Mouse (Mus musculus) heart, embryonic 11.5 days (tissue): ENCODE results near the gene Surf4. TPM values are rescaled to one million over a fixed set of nuclear protein-coding genes. Genes with fewer than 3 reads are reported as not detected.

Source experiments
- ATAC-seq: fragments of 200-750 bp; cut with Nextera tagmentation; replicated peaks from 2 replicates; pipeline ENCODE4 v1.8.0; 2017; ENCODE audit warnings: moderate library complexity; ENCODE audit not compliant: insufficient number of reproducible peaks, low FRiP score, low TSS enrichment
- H3K27ac ChIP-seq: fragments of 300-500 bp; sonication (generic); 2 replicates; pipeline ENCODE4 v1.5.1; 2014; ENCODE audit warnings: mild to moderate bottlenecking, low read depth, low read length
- H3K27me3 ChIP-seq: fragments of 300-500 bp; sonication (generic); 2 replicates; pipeline ENCODE4 v1.6.1; 2014; ENCODE audit warnings: mild to moderate bottlenecking, low read length, mixed read lengths; ENCODE audit not compliant: control insufficient read depth, insufficient read depth
- H3K36me3 ChIP-seq: fragments of 300-500 bp; sonication (generic); 2 replicates; pipeline ENCODE4 v1.6.1; 2014; ENCODE audit warnings: mild to moderate bottlenecking, low read length, moderate library complexity, mixed read lengths; ENCODE audit not compliant: control insufficient read depth, insufficient read depth
- H3K4me1 ChIP-seq: fragments of 300-500 bp; sonication (generic); 2 replicates; pipeline ENCODE4 v1.6.1; 2014; ENCODE audit warnings: low read length; ENCODE audit not compliant: control insufficient read depth, insufficient read depth
- H3K4me2 ChIP-seq: fragments of 300-500 bp; sonication (generic); 2 replicates; pipeline ENCODE4 v1.6.1; 2014; ENCODE audit warnings: mild to moderate bottlenecking, moderate library complexity
- H3K4me3 ChIP-seq: fragments of 300-500 bp; sonication (generic); 2 replicates; pipeline ENCODE4 v1.5.1; 2014; ENCODE audit warnings: low read depth, low read length
- H3K9ac ChIP-seq: fragments of 300-500 bp; sonication (generic); 2 replicates; pipeline ENCODE4 v1.6.1; 2014; ENCODE audit warnings: mild to moderate bottlenecking, low read depth, low read length, moderate library complexity
- H3K9me3 ChIP-seq: fragments of 300-500 bp; sonication (generic); replicated peaks from 2 replicates; pipeline ENCODE4 v1.6.1; 2016; ENCODE audit warnings: low read length; ENCODE audit not compliant: control insufficient read depth
- whole genome bisulfite sequencing: fragments of 180-500 bp; shearing (Covaris S2); extraction: QIAGEN DNeasy Blood & Tissue Kit; methylation state at CpG from one replicate; pipeline ENCODE4 v1.1.7; 2014; ENCODE audit not compliant: insufficient replicate concordance; 5-methylcytosine and 5-hydroxymethylcytosine counted together
- polyA plus RNA-seq: library from polyadenylated mRNA; unstranded; fragments of >200 nt; fragmentation: Nextera tagmentation; extraction: Ambion mirVana; gene quantifications from 2 replicates; pipeline ENCODE4 v1.2.1, GENCODE M21; 2014

Gene Surf4
- polyA plus RNA-seq, 1 experiment from 2014 or later = 197 TPM

DNA sequence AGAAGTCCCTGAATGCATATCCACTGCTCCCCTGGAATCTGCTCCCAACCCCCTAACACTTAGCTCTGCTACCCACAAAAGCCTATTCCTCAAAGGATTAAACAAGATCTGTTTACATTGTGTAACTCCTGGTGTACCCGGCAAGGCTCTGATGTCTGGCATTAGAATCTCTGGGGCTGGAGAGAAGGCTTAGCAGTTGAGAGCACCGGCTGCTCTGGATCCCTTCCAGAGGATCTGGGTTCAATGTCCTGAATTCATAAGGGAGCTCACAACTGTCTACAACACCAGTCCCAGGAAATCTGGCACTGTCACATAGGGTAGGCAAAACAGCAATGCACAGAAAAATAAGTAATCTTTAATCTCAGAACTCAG lies 23.7 kb upstream of the Surf4 start:
- H3K9me3 ChIP-seq = no peaks in the 10 kb centered on the region
- H3K27ac ChIP-seq = no peak overlapping the region
- no peak overlapping the region for H3K4me3 ChIP-seq
- H3K36me3 ChIP-seq = peaks cover 44% of the 10 kb centered on the region
- no peak overlapping the region for H3K9ac ChIP-seq
- 92% methylated on average over 2 of the region's 2 CpGs for WGBS
- 0 out of 2 replicates have a peak, but pooled peaks cover 2% of the 10 kb centered on the region for H3K4me1 ChIP-seq
- no peaks in the 10 kb centered on the region for H3K27me3 ChIP-seq
- H3K4me2 ChIP-seq = no peak overlapping the region
- ATAC-seq = no peak

- Histone ChIP-seq H3K9me3 (no peaks in the 10 kb centered on the region), H3K4me3 (no peak overlapping the region), H3K36me3 (peaks cover 45% of the 10 kb centered on the region), H3K4me1 (0 out of 2 replicates have a peak, but pooled peaks cover 2% of the 10 kb centered on the region), H3K27ac (no peak overlapping the region), H3K9ac (no peak overlapping the region), H3K27me3 (no peaks in the 10 kb centered on the region), H3K4me2 (no peak overlapping the region)
- 93% methylated on average over 12 of the region's 12 CpGs for WGBS
- no peak for ATAC-seq
Observed at GRCm38 (mm10) chr2:26956811-26957487, 23.2 kb upstream of the Surf4 start.

DNA sequence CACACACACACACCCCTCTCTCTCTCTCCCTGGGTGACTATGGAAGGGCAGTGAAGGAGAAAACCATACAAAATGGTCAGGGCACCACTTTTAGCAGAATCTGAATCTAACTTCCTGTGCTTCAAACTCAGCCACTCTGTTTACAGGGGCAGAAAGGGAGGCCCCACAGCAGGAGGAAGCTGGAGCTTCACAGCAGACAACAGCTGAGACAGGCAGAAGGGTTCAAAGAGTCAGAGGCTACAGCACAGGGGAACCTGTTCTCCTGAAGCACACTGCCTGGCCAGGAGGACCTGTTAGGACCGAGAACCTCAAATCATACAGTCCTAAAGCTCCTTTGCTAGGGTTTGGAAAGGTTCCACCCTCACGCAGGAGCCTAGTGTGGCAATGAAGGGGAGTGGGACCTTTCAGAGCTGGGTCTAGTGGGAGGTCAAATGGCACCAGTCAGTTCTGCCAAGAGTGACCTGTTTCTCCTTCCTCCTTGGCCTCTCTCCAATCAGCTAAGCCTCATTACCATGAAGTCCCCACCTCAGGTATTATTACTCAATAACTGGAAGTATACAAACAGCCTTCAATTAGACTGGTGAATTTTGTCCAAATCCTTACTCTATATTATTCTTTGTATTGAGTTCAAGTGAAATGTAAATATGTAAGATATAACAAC lies 21.1 kb upstream of the Surf4 start:
- H3K36me3 ChIP-seq = peaks cover 43% of the 10 kb centered on the region
- no peak for ATAC-seq
- H3K9me3 ChIP-seq = no peaks in the 10 kb centered on the region
- 89% methylated on average over 2 of the region's 2 CpGs for WGBS
- H3K9ac ChIP-seq = no peak overlapping the region
- H3K4me3 ChIP-seq = no peak overlapping the region
- no peaks in the 10 kb centered on the region for H3K27me3 ChIP-seq
- no peak overlapping the region for H3K27ac ChIP-seq
- no peak overlapping the region for H3K4me2 ChIP-seq
- H3K4me1 ChIP-seq = no peaks in the 10 kb centered on the region

GRCm38 (mm10) chr2:26952866-26953265 lies 19.1 kb upstream of the Surf4 start:
- Histone ChIP-seq H3K9ac (no peak overlapping the region), H3K27ac (no peak overlapping the region), H3K4me1 (no peaks in the 10 kb centered on the region), H3K36me3 (peaks cover 36% of the 10 kb centered on the region), H3K4me2 (no peak overlapping the region), H3K4me3 (no peak overlapping the region), H3K27me3 (no peaks in the 10 kb centered on the region), H3K9me3 (no peaks in the 10 kb centered on the region)
- WGBS = 84% methylated on average over 8 of the region's 8 CpGs
- no peak for ATAC-seq

DNA sequence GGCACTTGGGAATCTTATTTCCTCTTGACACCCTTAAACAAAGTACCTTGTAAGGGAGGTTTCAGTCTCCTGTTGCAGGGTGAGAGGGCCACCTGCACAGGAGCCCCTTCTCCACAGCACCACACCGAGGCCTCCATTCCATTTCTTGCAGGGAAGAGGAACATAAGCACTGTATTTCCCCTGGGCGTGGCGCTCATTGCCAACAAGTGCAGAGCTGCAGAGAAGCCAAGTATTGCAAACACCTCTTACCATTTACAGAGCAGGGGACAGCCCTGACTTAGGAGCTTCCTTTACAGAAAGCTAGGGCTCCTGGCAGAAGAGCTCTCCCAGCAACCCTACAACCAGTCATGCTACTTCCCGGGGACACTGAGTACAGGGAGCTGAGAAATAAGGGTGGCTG lies 18.5 kb upstream of the Surf4 start:
- H3K27ac ChIP-seq = no peak overlapping the region
- no peak for ATAC-seq
- 92% methylated on average over 4 of the region's 4 CpGs for WGBS
- no peak overlapping the region for H3K4me3 ChIP-seq
- H3K4me2 ChIP-seq = no peak overlapping the region
- no peak overlapping the region for H3K9ac ChIP-seq
- H3K27me3 ChIP-seq = no peaks in the 10 kb centered on the region
- H3K36me3 ChIP-seq = peaks cover 33% of the 10 kb centered on the region
- no peaks in the 10 kb centered on the region for H3K4me1 ChIP-seq
- H3K9me3 ChIP-seq = no peaks in the 10 kb centered on the region

- no peak for ATAC-seq
- Histone ChIP-seq H3K4me3 (no peak overlapping the region), H3K27ac (no peak overlapping the region), H3K4me1 (no peaks in the 10 kb centered on the region), H3K36me3 (peaks cover 29% of the 10 kb centered on the region), H3K27me3 (no peaks in the 10 kb centered on the region), H3K9me3 (no peaks in the 10 kb centered on the region), H3K4me2 (no peak overlapping the region), H3K9ac (no peak overlapping the region)
- WGBS = 91% methylated on average over 8 of the region's 8 CpGs
Observed at GRCm38 (mm10) chr2:26951346-26951905, 17.7 kb upstream of the Surf4 start.

- H3K9me3 ChIP-seq = no peaks in the 10 kb centered on the region
- H3K9ac ChIP-seq = no peak overlapping the region
- WGBS = 88% methylated on average over 2 of the region's 2 CpGs
- H3K27ac ChIP-seq = no peak overlapping the region
- ATAC-seq = no peak
- peaks cover 28% of the 10 kb centered on the region for H3K36me3 ChIP-seq
- H3K27me3 ChIP-seq = no peaks in the 10 kb centered on the region
- H3K4me1 ChIP-seq = no peaks in the 10 kb centered on the region
- H3K4me2 ChIP-seq = no peak overlapping the region
- H3K4me3 ChIP-seq = no peak overlapping the region
Observed at GRCm38 (mm10) chr2:26950411-26950810, 16.7 kb upstream of the Surf4 start.

- no peak overlapping the region for H3K4me2 ChIP-seq
- H3K27me3 ChIP-seq = no peaks in the 10 kb centered on the region
- no peak overlapping the region for H3K4me3 ChIP-seq
- H3K9ac ChIP-seq = no peak overlapping the region
- no peak overlapping the region for H3K27ac ChIP-seq
- no peak for ATAC-seq
- 65% methylated on average over 3 of the region's 3 CpGs for WGBS
- H3K9me3 ChIP-seq = no peaks in the 10 kb centered on the region
- H3K4me1 ChIP-seq = no peaks in the 10 kb centered on the region
- no peaks in the 10 kb centered on the region; the same call in 1 of the 2 replicates for H3K36me3 ChIP-seq
Observed at GRCm38 (mm10) chr2:26943253-26943652, 9.5 kb upstream of the Surf4 start.
